Mouse (Mus musculus) adrenal gland, postnatal 4 days (tissue): Measurements from ENCODE around the gene Metap1d. TPM values are rescaled to one million over a fixed set of nuclear protein-coding genes. Genes with fewer than 3 reads are reported as not detected.

Experiments
- DNase-seq, 2 experiments: peaks; one replicate each; pipeline ENCODE4 v3.0.0; 2021 to 2022; ENCODE audit warnings: low spot score in 2 of 2, mixed read lengths in 2 of 2
- total RNA-seq, 2 experiments: library from RNA; stranded (reverse); gene quantifications; 2 replicates each; pipeline ENCODE4 v1.2.3; 2021

The Metap1d gene
- total RNA-seq, 2 experiments from 2014 or later: 40.6 to 43.6 TPM

- DNase-seq: no peak
Measured at GRCm38 (mm10) chr2:71474345-71474744, 21.3 kb downstream of the Metap1d start.

GRCm38 (mm10) chr2:71475311-71475710 is 22.2 kb downstream of the Metap1d start:
- DNase-seq: no peak

- DNase-seq: no peak
Measured at GRCm38 (mm10) chr2:71475760-71476159, 22.7 kb downstream of the Metap1d start.

- DNase-seq: no peak
Measured at GRCm38 (mm10) chr2:71477787-71478186, 24.7 kb downstream of the Metap1d start.

GRCm38 (mm10) chr2:71479917-71480316 is 26.8 kb downstream of the Metap1d start:
- DNase-seq: no peak

- DNase-seq: no peak
Measured at GRCm38 (mm10) chr2:71481825-71482224, 28.7 kb downstream of the Metap1d start.

- DNase-seq: no peak
Measured at GRCm38 (mm10) chr2:71483046-71483716, 30.1 kb downstream of the Metap1d start.

GRCm38 (mm10) chr2:71483717-71484066 is 30.6 kb downstream of the Metap1d start:
- no peak for DNase-seq

- no peak for DNase-seq
Measured at GRCm38 (mm10) chr2:71491295-71491694, 38.2 kb downstream of the Metap1d start.

GRCm38 (mm10) chr2:71493161-71493683 is 40.1 kb downstream of the Metap1d start:
- DNase-seq: no peak

- DNase-seq: no peak
Measured at GRCm38 (mm10) chr2:71494503-71494902, 41.4 kb downstream of the Metap1d start.

- no peak for DNase-seq
Measured at GRCm38 (mm10) chr2:71494971-71495370, 41.9 kb downstream of the Metap1d start.

- no peak for DNase-seq
Measured at GRCm38 (mm10) chr2:71497175-71497574, 44.1 kb downstream of the Metap1d start.

- DNase-seq: no peak
Measured at GRCm38 (mm10) chr2:71499276-71500230, 46.5 kb downstream of the Metap1d start.

- DNase-seq: no peak
Measured at GRCm38 (mm10) chr2:71504852-71505251, 51.8 kb downstream of the Metap1d start.

GRCm38 (mm10) chr2:71511209-71511608 is 58.1 kb downstream of the Metap1d start:
- no peak for DNase-seq

- DNase-seq: no peak
Measured at GRCm38 (mm10) chr2:71512326-71512725, 59.2 kb downstream of the Metap1d start.

GRCm38 (mm10) chr2:71516995-71517394 is 63.9 kb downstream of the Metap1d start:
- DNase-seq: no peak

GRCm38 (mm10) chr2:71517466-71518099 is 64.5 kb downstream of the Metap1d start:
- no peak for DNase-seq

- no peak for DNase-seq
Measured at GRCm38 (mm10) chr2:71522871-71523270, 69.8 kb downstream of the Metap1d start.

- no peak for DNase-seq
Measured at GRCm38 (mm10) chr2:71523431-71523830, 70.4 kb downstream of the Metap1d start.

- no peak for DNase-seq
Measured at GRCm38 (mm10) chr2:71524763-71525162, 71.7 kb downstream of the Metap1d start.
